Mouse (Mus musculus) skeletal muscle tissue, adult 2 months (tissue): ENCODE measurements around the gene Thsd1.

Experiments used
- DNase-seq: peaks from one replicate; pipeline ENCODE4 v3.0.0-alpha.2; 2012; ENCODE audit warnings: low read depth, low spot score

The Thsd1 gene

GRCm38 (mm10) chr8:22227061-22227877, at the start of gene Thsd1:
Thsd1 (plus strand) TSS chr8:22227313.
- peak; percentile 24 for DNase-seq

- DNase-seq: no peak
These were observed 42.2 kb upstream of the Thsd1 start for GRCm38 (mm10) chr8:22184884-22185283.

- DNase-seq: peak; percentile 64
These were observed 41.4 kb upstream of the Thsd1 start, which contains the start of gene Ckap2 for GRCm38 (mm10) chr8:22185431-22186397. Ckap2 (minus strand) TSS chr8:22185819.

GRCm38 (mm10) chr8:22192660-22193431, 34.3 kb upstream of the Thsd1 start, which contains the start of gene Vps36:
Vps36 (plus strand) TSS chr8:22192809.
- peak; percentile 80 for DNase-seq

GRCm38 (mm10) chr8:22193432-22194010, 33.6 kb upstream of the Thsd1 start:
- DNase-seq: no peak

GRCm38 (mm10) chr8:22197914-22198313, 29.2 kb upstream of the Thsd1 start:
- no peak for DNase-seq

- no peak for DNase-seq
These were observed 27.6 kb upstream of the Thsd1 start for GRCm38 (mm10) chr8:22199481-22199880.

GRCm38 (mm10) chr8:22207535-22207934, 19.6 kb upstream of the Thsd1 start:
- no peak for DNase-seq

GRCm38 (mm10) chr8:22209012-22209411, 18.1 kb upstream of the Thsd1 start:
- DNase-seq: no peak

- no peak for DNase-seq
These were observed 12.3 kb upstream of the Thsd1 start for GRCm38 (mm10) chr8:22214826-22215225.

GRCm38 (mm10) chr8:22226361-22226760, 752 bp upstream of the Thsd1 start:
- DNase-seq: no peak

- no peak for DNase-seq
These were observed 1.5 kb downstream of the Thsd1 start for GRCm38 (mm10) chr8:22228621-22229020.

GRCm38 (mm10) chr8:22242986-22243385, 15.9 kb downstream of the Thsd1 start:
- DNase-seq: no peak

- no peak for DNase-seq
These were observed 18.6 kb downstream of the Thsd1 start for GRCm38 (mm10) chr8:22245663-22246062.

- no peak for DNase-seq
These were observed 20.8 kb downstream of the Thsd1 start for GRCm38 (mm10) chr8:22247956-22248355.

- no peak for DNase-seq
These were observed 22.0 kb downstream of the Thsd1 start for GRCm38 (mm10) chr8:22249080-22249479.

- DNase-seq: no peak
These were observed 31.9 kb downstream of the Thsd1 start for GRCm38 (mm10) chr8:22258946-22259450.

GRCm38 (mm10) chr8:22259531-22259930, 32.4 kb downstream of the Thsd1 start:
- no peak for DNase-seq

GRCm38 (mm10) chr8:22260091-22260722, 33.1 kb downstream of the Thsd1 start:
- DNase-seq: peak; percentile 8

GRCm38 (mm10) chr8:22262267-22262666, 35.2 kb downstream of the Thsd1 start:
- peak; percentile 59 for DNase-seq
